Mouse (Mus musculus): ENCODE measurements around the gene Zkscan16.

- TF ChIP-seq CTCF (IDR thresholded peaks at IDR 0.05; ENCODE audit: low read depth) (no peak), EP300 (IDR thresholded peaks at IDR 0.05; ENCODE audit: low read depth) (no peak)
Observed at GRCm38 (mm10) chr4:58941638-58942037, 1.8 kb upstream of the Zkscan16 start.
